Mouse (Mus musculus) right cerebral cortex, postnatal 10 days (tissue): ENCODE measurements around the gene Matk.

Source experiments
- DNase-seq, 2 experiments: peaks; one replicate each; pipeline ENCODE4 v3.0.0; 2021; ENCODE audit warnings: low spot score in 2 of 2

Matk gene

DNA sequence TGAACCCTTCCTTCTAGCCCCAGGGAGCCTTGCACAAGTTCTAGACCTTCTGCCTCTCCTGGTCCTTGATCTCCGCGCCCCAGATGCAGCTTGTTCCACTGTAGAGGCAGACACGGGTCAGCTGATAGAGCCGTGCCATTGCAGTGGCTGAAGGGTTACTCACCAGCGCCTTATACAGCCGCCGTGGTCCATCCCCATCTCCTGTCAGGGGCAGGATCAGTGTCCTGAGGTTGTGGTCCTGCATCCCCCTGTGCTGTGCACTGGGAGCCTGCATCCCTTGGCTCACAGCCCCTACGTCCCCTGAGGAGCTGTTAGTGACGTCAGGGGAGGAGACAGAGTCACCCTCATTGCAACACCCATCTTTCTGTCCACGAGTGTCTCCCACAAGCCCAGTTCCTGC lies 50.5 kb downstream of the Matk start:
- DNase-seq: no peak

DNA sequence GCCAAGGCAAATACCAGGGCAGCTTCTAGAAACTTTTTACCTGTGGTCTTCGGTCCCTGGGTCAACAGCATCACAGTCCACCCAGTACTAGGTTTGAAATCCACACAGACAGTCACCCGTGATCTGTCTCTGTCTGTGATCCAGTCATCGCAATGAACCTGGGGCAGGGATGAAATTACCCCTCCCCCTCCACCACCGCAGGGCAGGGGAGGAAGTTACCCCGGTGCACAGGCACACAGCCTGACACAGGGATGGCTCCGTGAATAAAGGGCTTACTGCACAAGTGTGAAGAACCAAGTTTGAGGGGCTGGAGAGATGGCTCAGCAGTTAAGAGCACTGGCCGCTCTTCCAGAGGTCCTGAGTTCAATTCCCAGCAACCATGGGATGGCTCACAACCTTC lies 51.0 kb downstream of the Matk start:
- no peak for DNase-seq

DNA sequence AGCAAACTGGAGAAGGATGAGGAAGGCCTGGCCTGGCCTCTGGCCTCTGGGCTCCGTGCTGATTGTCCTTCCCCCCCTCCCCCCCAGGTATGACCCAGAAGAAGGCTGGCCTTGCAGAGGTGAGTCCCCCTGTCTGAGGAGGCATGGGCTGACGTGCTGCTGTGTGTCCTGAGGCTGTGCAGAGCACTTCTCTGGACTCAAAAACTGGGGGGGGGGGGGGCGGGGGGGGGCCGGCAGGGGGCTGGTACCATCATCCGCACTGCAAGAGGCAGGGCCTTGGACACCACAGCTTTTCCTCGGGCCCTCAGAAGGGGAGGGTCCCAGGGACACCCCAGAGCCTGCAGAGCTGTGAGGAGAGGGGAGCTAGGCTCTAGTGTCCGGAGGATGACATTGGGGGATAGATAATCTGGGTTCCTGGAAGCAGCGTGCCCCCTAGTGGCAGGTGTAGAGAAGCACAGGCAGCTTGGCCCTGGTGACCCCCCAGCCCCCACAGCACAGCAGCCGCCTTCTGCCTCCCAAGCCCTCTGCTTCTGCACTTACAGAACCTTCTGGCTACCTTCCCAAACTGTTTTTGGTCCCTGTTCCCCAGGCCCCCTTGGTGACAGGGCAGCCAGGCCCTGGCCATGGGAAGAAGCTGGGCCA lies 52.0 kb downstream of the Matk start:
- no peak for DNase-seq

DNA sequence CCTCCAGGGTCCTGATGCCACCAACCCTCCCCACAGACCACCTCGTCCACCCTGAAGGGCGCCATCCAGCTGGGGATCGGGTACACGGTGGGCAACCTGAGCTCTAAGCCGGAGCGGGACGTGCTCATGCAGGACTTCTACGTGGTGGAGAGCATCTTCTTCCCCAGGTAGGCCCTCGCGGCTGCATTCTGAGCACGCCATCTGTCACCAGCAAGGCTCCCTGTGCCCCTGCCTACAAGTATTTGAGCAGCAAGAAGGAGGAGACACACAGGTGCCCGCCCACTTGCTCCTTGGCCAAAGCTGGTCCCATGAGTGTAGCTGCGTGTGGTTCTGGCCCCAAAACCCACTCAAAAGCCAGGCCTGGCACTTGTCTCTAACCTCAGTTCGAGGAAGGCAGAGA lies 52.9 kb downstream of the Matk start:
- DNase-seq: no peak

DNA sequence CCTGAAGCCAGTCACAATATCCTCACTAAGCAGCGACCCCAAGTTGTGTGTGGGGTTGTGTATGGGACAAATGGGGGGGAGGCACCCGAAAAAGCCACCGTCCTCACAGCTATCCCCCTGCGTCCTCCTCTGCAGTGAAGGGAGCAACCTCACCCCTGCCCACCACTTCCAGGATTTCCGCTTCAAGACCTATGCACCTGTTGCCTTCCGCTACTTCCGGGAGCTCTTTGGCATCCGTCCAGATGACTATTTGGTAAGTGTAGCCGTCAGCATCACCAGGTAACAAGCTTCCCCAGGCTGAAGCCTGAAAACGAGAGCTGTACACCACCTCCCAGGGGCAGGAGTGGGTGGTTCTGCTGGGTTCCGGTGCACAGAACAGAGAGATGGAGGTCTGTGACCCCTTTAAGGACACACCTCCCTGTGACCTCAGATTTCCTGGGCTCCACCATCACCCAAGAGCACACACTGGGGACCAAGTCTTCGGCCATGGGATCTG lies 53.5 kb downstream of the Matk start:
- no peak for DNase-seq

DNA sequence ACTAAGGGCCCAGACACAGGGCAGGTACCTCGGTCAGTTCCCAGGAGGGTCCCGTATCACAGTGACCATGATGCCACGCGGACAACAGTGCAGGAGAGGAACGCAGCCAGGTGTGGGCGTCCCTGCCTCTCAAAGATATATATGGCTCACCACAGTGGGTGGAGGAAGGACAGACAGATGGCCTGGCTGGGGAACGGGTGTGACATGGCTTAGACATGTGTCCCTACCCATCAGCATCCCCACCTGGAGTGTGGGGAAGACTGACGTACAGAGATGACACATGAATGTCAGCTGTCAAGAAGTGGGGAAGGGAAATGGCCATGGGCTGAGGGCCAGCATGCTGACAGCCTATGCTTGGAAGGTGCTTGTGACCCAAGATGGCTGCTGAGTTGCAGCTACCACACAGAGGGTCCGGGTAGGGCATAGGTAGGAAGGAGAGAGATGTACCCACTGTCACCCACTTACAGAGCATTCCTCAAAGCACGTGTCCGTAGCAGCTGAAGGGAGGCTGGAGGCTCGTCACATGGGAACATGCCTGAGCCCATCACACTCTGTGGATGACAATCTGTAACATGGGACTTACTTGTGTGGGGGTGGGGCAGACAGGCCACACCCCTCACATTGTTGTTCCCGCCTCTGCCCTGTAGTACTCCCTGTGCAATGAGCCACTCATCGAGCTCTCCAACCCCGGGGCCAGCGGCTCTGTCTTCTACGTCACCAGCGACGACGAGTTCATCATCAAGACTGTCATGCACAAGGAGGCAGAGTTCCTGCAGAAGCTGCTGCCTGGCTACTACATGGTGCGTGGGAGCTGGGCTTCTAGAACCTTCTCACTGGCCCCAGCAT lies 54.3 kb downstream of the Matk start:
- no peak for DNase-seq

DNA sequence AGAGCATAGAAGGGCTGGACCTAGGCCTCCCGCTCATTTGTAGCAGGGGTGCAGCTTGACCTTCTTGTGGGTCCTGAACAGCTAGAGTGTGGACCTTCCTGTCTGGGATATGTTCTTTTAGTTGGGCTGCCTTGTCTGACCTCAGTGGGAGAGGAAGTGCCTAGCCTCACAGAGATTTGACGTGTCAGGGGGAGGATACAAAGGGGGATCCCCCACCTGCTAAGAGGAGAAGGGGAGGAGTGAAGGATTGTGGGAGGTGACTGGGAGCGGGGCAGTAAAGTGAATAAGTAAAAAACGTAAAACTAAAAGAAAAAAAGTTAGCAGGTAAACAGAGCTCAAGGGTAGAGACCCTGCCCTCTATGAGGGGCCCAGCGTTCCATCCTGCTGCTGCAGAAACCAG lies 56.8 kb downstream of the Matk start:
- no peak for DNase-seq
